Mouse (Mus musculus): ENCODE measurements around the gene Eprs. TPM values are rescaled to one million over a fixed set of nuclear protein-coding genes. Genes with fewer than 3 reads are reported as not detected.

The Eprs gene
- polyA plus RNA-seq, 1 experiment from 2014 or later = 174 TPM

GRCm38 (mm10) chr1:185426583-185426982 is 63.7 kb downstream of the Eprs start:
- no peaks in the 10 kb centered on the region for H3K4me1 ChIP-seq
- no peaks in the 10 kb centered on the region for H3K9me3 ChIP-seq
- no peaks in the 10 kb centered on the region for H3K27me3 ChIP-seq
- H3K9ac ChIP-seq = no peak overlapping the region
- no peak overlapping the region for H3K4me3 ChIP-seq
- no peak for ATAC-seq (ENCODE audit: insufficient number of reproducible peaks, low FRiP score, low TSS enrichment, low read depth)
- WGBS = 95% methylated on average over 5 of the region's 5 CpGs
- H3K4me2 ChIP-seq = no peak overlapping the region
- H3K27ac ChIP-seq = no peak overlapping the region
- H3K36me3 ChIP-seq = peaks cover 78% of the 10 kb centered on the region

GRCm38 (mm10) chr1:185430488-185430887 is 67.6 kb downstream of the Eprs start:
- WGBS = 93% methylated on average over 5 of the region's 5 CpGs
- H3K36me3 ChIP-seq = peaks cover 47% of the 10 kb centered on the region

GRCm38 (mm10) chr1:185431245-185431997 is 68.6 kb downstream of the Eprs start:
- H3K27me3 ChIP-seq = no peaks in the 10 kb centered on the region
- ATAC-seq (ENCODE audit: insufficient number of reproducible peaks, low FRiP score, low TSS enrichment, low read depth) = no peak
- no peaks in the 10 kb centered on the region for H3K9me3 ChIP-seq
- no peak overlapping the region for H3K9ac ChIP-seq
- H3K36me3 ChIP-seq = peaks cover 39% of the 10 kb centered on the region
- no peak overlapping the region for H3K4me2 ChIP-seq
- H3K4me3 ChIP-seq = no peak overlapping the region
- WGBS = 55% methylated on average over 6 of the region's 6 CpGs
- H3K4me1 ChIP-seq = no peaks in the 10 kb centered on the region
- no peak overlapping the region for H3K27ac ChIP-seq

More at GRCm38 (mm10) chr1:185430488-185430887, 67.6 kb downstream of the Eprs start:
- Histone ChIP-seq H3K9me3 (no peaks in the 10 kb centered on the region), H3K27me3 (no peaks in the 10 kb centered on the region), H3K27ac (no peak overlapping the region), H3K4me1 (no peaks in the 10 kb centered on the region), H3K4me2 (no peak overlapping the region), H3K4me3 (no peak overlapping the region), H3K9ac (no peak overlapping the region)
- ATAC-seq (ENCODE audit: insufficient number of reproducible peaks, low FRiP score, low TSS enrichment, low read depth) = no peak

GRCm38 (mm10) chr1:185431998-185432317 is 69.1 kb downstream of the Eprs start:
- 73% methylated on average over 13 of the region's 13 CpGs for WGBS
- no peak overlapping the region for H3K27ac ChIP-seq
- ATAC-seq (ENCODE audit: insufficient number of reproducible peaks, low FRiP score, low TSS enrichment, low read depth) = no peak
- no peak overlapping the region for H3K9ac ChIP-seq
- H3K4me1 ChIP-seq = no peaks in the 10 kb centered on the region
- H3K36me3 ChIP-seq = peaks cover 34% of the 10 kb centered on the region
- H3K4me3 ChIP-seq = no peak overlapping the region
- H3K9me3 ChIP-seq = no peaks in the 10 kb centered on the region
- no peak overlapping the region for H3K4me2 ChIP-seq
- no peaks in the 10 kb centered on the region for H3K27me3 ChIP-seq

- no peak overlapping the region for H3K27ac ChIP-seq
- no peaks in the 10 kb centered on the region for H3K4me1 ChIP-seq
- H3K4me2 ChIP-seq = no peak overlapping the region
- H3K27me3 ChIP-seq = no peaks in the 10 kb centered on the region
- peaks cover 22% of the 10 kb centered on the region for H3K36me3 ChIP-seq
- H3K4me3 ChIP-seq = no peak overlapping the region
- no peaks in the 10 kb centered on the region for H3K9me3 ChIP-seq
- H3K9ac ChIP-seq = no peak overlapping the region
- ATAC-seq (ENCODE audit: insufficient number of reproducible peaks, low FRiP score, low TSS enrichment, low read depth) = no peak
- WGBS = 75% methylated on average over 6 of the region's 6 CpGs
Observed at GRCm38 (mm10) chr1:185433112-185433511, 70.3 kb downstream of the Eprs start.

- Histone ChIP-seq H3K36me3 (no peaks in the 10 kb centered on the region), H3K27me3 (no peaks in the 10 kb centered on the region), H3K9ac (no peak overlapping the region), H3K9me3 (no peaks in the 10 kb centered on the region), H3K4me1 (no peaks in the 10 kb centered on the region), H3K27ac (no peak overlapping the region), H3K4me2 (no peak overlapping the region), H3K4me3 (no peak overlapping the region)
- ATAC-seq (ENCODE audit: insufficient number of reproducible peaks, low FRiP score, low TSS enrichment, low read depth) = no peak
- WGBS = 64% methylated on average over 9 of the region's 9 CpGs
Observed at GRCm38 (mm10) chr1:185438841-185439580, 76.2 kb downstream of the Eprs start.

GRCm38 (mm10) chr1:185441703-185442472 is 79.0 kb downstream of the Eprs start:
- ATAC-seq (ENCODE audit: insufficient number of reproducible peaks, low FRiP score, low TSS enrichment, low read depth) = no peak

GRCm38 (mm10) chr1:185448936-185449335 is 86.1 kb downstream of the Eprs start:
- 87% methylated on average over 7 of the region's 7 CpGs for WGBS
- no peaks in the 10 kb centered on the region for H3K4me1 ChIP-seq
- ATAC-seq (ENCODE audit: insufficient number of reproducible peaks, low FRiP score, low TSS enrichment, low read depth) = no peak

More at GRCm38 (mm10) chr1:185441703-185442472, 79.0 kb downstream of the Eprs start:
- Histone ChIP-seq H3K27ac (no peak overlapping the region), H3K4me3 (no peak overlapping the region), H3K9ac (no peak overlapping the region), H3K27me3 (no peaks in the 10 kb centered on the region), H3K9me3 (no peaks in the 10 kb centered on the region), H3K4me1 (no peaks in the 10 kb centered on the region), H3K4me2 (no peak overlapping the region), H3K36me3 (no peaks in the 10 kb centered on the region)
- 71% methylated on average over 18 of the region's 18 CpGs for WGBS

GRCm38 (mm10) chr1:185449727-185450126 is 86.9 kb downstream of the Eprs start:
- WGBS = 66% methylated on average over 2 of the region's 2 CpGs
- no peaks in the 10 kb centered on the region for H3K36me3 ChIP-seq
- no peak overlapping the region for H3K9ac ChIP-seq
- H3K4me2 ChIP-seq = no peak overlapping the region
- H3K9me3 ChIP-seq = no peaks in the 10 kb centered on the region
- no peak overlapping the region for H3K4me3 ChIP-seq
- ATAC-seq (ENCODE audit: insufficient number of reproducible peaks, low FRiP score, low TSS enrichment, low read depth) = no peak
- peaks cover 15% of the 10 kb centered on the region for H3K27me3 ChIP-seq
- H3K4me1 ChIP-seq = peaks cover 4% of the 10 kb centered on the region; the same call in 1 of the 2 replicates
- no peak overlapping the region for H3K27ac ChIP-seq

More at GRCm38 (mm10) chr1:185448936-185449335, 86.1 kb downstream of the Eprs start:
- Histone ChIP-seq H3K9me3 (no peaks in the 10 kb centered on the region), H3K4me2 (no peak overlapping the region), H3K4me3 (no peak overlapping the region), H3K27ac (no peak overlapping the region), H3K36me3 (no peaks in the 10 kb centered on the region), H3K9ac (no peak overlapping the region), H3K27me3 (peaks cover 7% of the 10 kb centered on the region)

- Histone ChIP-seq H3K9me3 (no peaks in the 10 kb centered on the region), H3K4me1 (peaks cover 13% of the 10 kb centered on the region), H3K4me3 (no peak overlapping the region), H3K27me3 (peaks cover 28% of the 10 kb centered on the region), H3K9ac (no peak overlapping the region), H3K4me2 (no peak overlapping the region), H3K27ac (no peak overlapping the region), H3K36me3 (no peaks in the 10 kb centered on the region)
- 79% methylated on average over 8 of the region's 8 CpGs for WGBS
- no peak for ATAC-seq (ENCODE audit: insufficient number of reproducible peaks, low FRiP score, low TSS enrichment, low read depth)
Observed at GRCm38 (mm10) chr1:185451077-185451476, 88.2 kb downstream of the Eprs start.

- peaks cover 32% of the 10 kb centered on the region for H3K27me3 ChIP-seq
- peaks cover 13% of the 10 kb centered on the region for H3K4me1 ChIP-seq
- H3K27ac ChIP-seq = no peak overlapping the region
- 83% methylated on average over 3 of the region's 3 CpGs for WGBS
- no peak overlapping the region for H3K4me2 ChIP-seq
- ATAC-seq (ENCODE audit: insufficient number of reproducible peaks, low FRiP score, low TSS enrichment, low read depth) = no peak
- H3K9me3 ChIP-seq = no peaks in the 10 kb centered on the region
- no peak overlapping the region for H3K9ac ChIP-seq
- H3K4me3 ChIP-seq = no peak overlapping the region
- no peaks in the 10 kb centered on the region for H3K36me3 ChIP-seq
Observed at GRCm38 (mm10) chr1:185451495-185451894, 88.7 kb downstream of the Eprs start.

- 91% methylated on average over 6 of the region's 6 CpGs for WGBS
- Histone ChIP-seq H3K9ac (no peak overlapping the region), H3K27ac (no peak overlapping the region), H3K4me3 (no peak overlapping the region), H3K27me3 (peaks cover 42% of the 10 kb centered on the region), H3K4me1 (peaks cover 13% of the 10 kb centered on the region), H3K4me2 (no peak overlapping the region), H3K36me3 (no peaks in the 10 kb centered on the region), H3K9me3 (no peaks in the 10 kb centered on the region)
- no peak for ATAC-seq (ENCODE audit: insufficient number of reproducible peaks, low FRiP score, low TSS enrichment, low read depth)
Observed at GRCm38 (mm10) chr1:185452461-185452860, 89.6 kb downstream of the Eprs start.

All from limb, embryonic 15.5 days (tissue).